Mouse (Mus musculus): ENCODE results near the gene Vsx1.

Vsx1 gene

GRCm38 (mm10) chr2:150646411-150647121 lies 42.6 kb downstream of the Vsx1 start:
- intact Hi-C loops (cut with DNase I): no loop called here

GRCm38 (mm10) chr2:150645225-150645624 lies 43.9 kb downstream of the Vsx1 start:
- intact Hi-C loops (cut with DNase I): no loop called here

GRCm38 (mm10) chr2:150643726-150644415 lies 45.3 kb downstream of the Vsx1 start:
- intact Hi-C loops (cut with DNase I): no loop called here

- intact Hi-C loops (cut with DNase I): no loop called here
Measured at GRCm38 (mm10) chr2:150643166-150643565, 46.0 kb downstream of the Vsx1 start.

- intact Hi-C loops (cut with DNase I): no loop called here
Measured at GRCm38 (mm10) chr2:150638370-150638733, 50.8 kb downstream of the Vsx1 start.

- intact Hi-C loops (cut with DNase I): no loop called here
Measured at GRCm38 (mm10) chr2:150637702-150638369, 51.3 kb downstream of the Vsx1 start.

- intact Hi-C loops (cut with DNase I): no loop called here
Measured at GRCm38 (mm10) chr2:150635877-150636446, 53.2 kb downstream of the Vsx1 start.

Measured in adrenal gland (tissue).